Mouse (Mus musculus): ENCODE data around the gene Gas7. TPM values are rescaled to one million over a fixed set of nuclear protein-coding genes. Genes with fewer than 3 reads are reported as not detected.

Gene Gas7
- polyA plus RNA-seq, 1 experiment from 2014 or later, result 2.3 TPM

DNA sequence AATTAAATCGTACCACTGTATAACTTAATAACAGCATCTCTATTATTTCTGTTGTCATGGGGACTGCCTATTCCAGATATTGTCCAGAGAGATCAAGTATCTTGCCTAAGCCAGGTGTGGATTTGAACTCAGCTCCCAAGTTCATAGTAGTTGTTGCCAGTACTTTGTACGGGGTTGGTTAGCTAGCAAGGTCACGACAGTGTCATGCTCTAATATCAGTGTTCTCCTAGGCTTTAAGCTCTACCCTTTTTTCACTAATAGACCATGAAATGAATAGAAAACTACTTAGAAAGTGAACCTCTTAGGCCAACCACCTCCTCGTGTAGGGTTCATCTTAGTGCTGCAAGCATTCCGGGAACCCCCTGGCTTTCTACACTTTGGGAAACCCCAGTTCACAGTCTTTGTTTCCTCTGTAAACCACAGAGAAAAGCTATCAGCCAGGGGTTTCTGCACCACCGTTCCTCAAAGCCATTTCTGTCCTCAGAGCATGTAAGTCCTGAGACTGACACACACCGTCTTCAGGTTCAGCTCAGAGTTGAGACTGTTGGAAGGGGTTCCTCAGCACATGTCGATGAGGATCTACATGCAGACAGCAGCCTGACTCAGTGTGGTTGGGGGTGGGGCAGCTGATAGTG is 108.9 kb downstream of the Gas7 start:
- DNase-seq (ENCODE audit: low spot score) (no peak), ATAC-seq (replicated peaks; ENCODE audit: low FRiP score) (no peak)
- WGBS, result 45% methylated on average over 8 of the region's 8 CpGs
- H3K27me3 ChIP-seq (replicated peaks; ENCODE audit: control insufficient read depth, insufficient read depth, low read length), result no peaks in the 10 kb centered on the region
- H3K27ac ChIP-seq (ENCODE audit: low read depth, low read length), result no peak overlapping the region
- no peaks in the 10 kb centered on the region for H3K9me3 ChIP-seq (ENCODE audit: control insufficient read depth, low read length)
- no peaks in the 10 kb centered on the region for H3K36me3 ChIP-seq (ENCODE audit: control insufficient read depth, insufficient read depth, low read length)
- no peak overlapping the region for H3K4me2 ChIP-seq
- no peak overlapping the region for H3K9ac ChIP-seq (ENCODE audit: low read depth, low read length)
- H3K4me1 ChIP-seq (replicated peaks; ENCODE audit: control insufficient read depth, insufficient read depth, low read length), result peaks cover 30% of the 10 kb centered on the region
- H3K4me3 ChIP-seq (ENCODE audit: low read depth, low read length), result no peak overlapping the region

DNA sequence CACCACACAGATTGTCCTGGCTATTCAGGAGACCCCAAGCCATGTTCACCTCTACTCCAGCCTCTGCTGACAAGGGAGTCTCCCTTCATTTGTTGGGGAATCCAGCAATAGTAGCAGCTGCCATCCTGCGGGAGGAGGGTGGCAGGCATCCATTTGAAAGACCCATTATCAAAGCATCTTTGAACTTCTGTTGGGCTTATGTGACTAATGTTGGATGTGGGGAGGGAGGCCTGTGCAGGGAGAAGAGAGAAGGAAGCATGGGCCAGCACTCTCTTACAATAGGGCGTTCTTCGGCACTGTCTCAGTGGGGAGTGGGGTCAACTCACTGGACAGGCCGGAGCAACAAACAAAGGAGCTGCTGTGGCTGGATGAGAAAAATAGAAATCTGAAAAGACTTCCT is 110.3 kb downstream of the Gas7 start:
- Histone ChIP-seq H3K27ac (ENCODE audit: low read depth, low read length) (no peak overlapping the region), H3K9me3 (ENCODE audit: control insufficient read depth, low read length) (no peaks in the 10 kb centered on the region), H3K27me3 (replicated peaks; ENCODE audit: control insufficient read depth, insufficient read depth, low read length) (no peaks in the 10 kb centered on the region), H3K4me1 (replicated peaks; ENCODE audit: control insufficient read depth, insufficient read depth, low read length) (peaks cover 17% of the 10 kb centered on the region), H3K36me3 (ENCODE audit: control insufficient read depth, insufficient read depth, low read length) (no peaks in the 10 kb centered on the region), H3K4me2 (no peak overlapping the region), H3K4me3 (ENCODE audit: low read depth, low read length) (no peak overlapping the region), H3K9ac (ENCODE audit: low read depth, low read length) (no peak overlapping the region)
- no peak for ATAC-seq (replicated peaks; ENCODE audit: low FRiP score)
- 90% methylated on average over 4 of the region's 4 CpGs for whole genome bisulfite sequencing
- no peak for DNase-seq (ENCODE audit: low spot score)

DNA sequence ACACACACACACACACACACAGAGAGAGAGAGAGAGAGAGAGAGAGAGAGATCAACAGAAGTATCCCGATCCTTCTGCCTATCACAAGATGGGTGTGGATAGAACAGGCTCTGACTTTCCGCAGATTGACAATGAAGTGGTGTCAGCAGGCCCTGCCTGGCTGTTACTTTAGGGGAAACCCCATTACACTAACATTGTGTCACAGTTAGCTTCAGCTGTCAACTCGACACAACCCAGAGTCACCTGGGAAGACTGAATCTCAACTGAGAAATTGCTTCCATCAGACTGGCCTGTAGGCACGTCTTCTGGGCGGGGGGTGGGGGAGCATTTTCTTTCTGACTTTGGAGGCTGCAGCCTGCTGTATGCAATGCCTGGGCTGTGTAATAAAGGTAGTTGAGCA is 111.5 kb downstream of the Gas7 start:
- Histone ChIP-seq H3K4me3 (ENCODE audit: low read depth, low read length) (no peak overlapping the region), H3K4me2 (no peak overlapping the region), H3K9ac (ENCODE audit: low read depth, low read length) (no peak overlapping the region), H3K27me3 (replicated peaks; ENCODE audit: control insufficient read depth, insufficient read depth, low read length) (no peaks in the 10 kb centered on the region), H3K4me1 (replicated peaks; ENCODE audit: control insufficient read depth, insufficient read depth, low read length) (peaks cover 14% of the 10 kb centered on the region), H3K27ac (ENCODE audit: low read depth, low read length) (no peak overlapping the region), H3K36me3 (ENCODE audit: control insufficient read depth, insufficient read depth, low read length) (no peaks in the 10 kb centered on the region), H3K9me3 (ENCODE audit: control insufficient read depth, low read length) (no peaks in the 10 kb centered on the region)
- ATAC-seq (replicated peaks; ENCODE audit: low FRiP score) (no peak), DNase-seq (ENCODE audit: low spot score) (no peak)
- WGBS, result 70% methylated on average over 5 of the region's 5 CpGs

DNA sequence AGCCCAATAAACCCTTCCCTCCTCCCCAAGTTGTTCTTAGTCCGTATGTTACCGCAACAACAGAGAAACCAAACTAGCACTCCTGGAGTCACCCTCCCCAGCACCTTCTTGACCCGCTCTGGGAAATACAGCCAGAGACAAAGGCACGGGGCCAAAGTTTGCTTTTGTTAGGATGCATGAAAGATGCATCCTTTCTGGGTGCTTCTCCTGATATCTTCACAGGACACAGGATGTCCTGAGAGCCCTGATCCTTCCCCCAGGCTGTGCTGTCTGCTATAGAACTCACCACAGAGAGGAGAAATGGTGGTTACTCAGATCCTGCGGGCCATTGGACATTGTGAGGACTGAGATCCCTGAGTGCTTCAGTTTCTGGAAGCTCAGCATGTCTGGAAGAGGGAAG is 111.9 kb downstream of the Gas7 start:
- 65% methylated on average over 5 of the region's 5 CpGs for WGBS
- no peak for DNase-seq (ENCODE audit: low spot score)
- H3K4me3 ChIP-seq (ENCODE audit: low read depth, low read length), result no peak overlapping the region
- H3K27ac ChIP-seq (ENCODE audit: low read depth, low read length), result no peak overlapping the region
- H3K9me3 ChIP-seq (ENCODE audit: control insufficient read depth, low read length), result no peaks in the 10 kb centered on the region
- peaks cover 13% of the 10 kb centered on the region for H3K4me1 ChIP-seq (replicated peaks; ENCODE audit: control insufficient read depth, insufficient read depth, low read length)
- no peaks in the 10 kb centered on the region for H3K36me3 ChIP-seq (ENCODE audit: control insufficient read depth, insufficient read depth, low read length)
- H3K4me2 ChIP-seq, result no peak overlapping the region
- no peaks in the 10 kb centered on the region for H3K27me3 ChIP-seq (replicated peaks; ENCODE audit: control insufficient read depth, insufficient read depth, low read length)
- no peak overlapping the region for H3K9ac ChIP-seq (ENCODE audit: low read depth, low read length)
- no peak for ATAC-seq (replicated peaks; ENCODE audit: low FRiP score)

DNA sequence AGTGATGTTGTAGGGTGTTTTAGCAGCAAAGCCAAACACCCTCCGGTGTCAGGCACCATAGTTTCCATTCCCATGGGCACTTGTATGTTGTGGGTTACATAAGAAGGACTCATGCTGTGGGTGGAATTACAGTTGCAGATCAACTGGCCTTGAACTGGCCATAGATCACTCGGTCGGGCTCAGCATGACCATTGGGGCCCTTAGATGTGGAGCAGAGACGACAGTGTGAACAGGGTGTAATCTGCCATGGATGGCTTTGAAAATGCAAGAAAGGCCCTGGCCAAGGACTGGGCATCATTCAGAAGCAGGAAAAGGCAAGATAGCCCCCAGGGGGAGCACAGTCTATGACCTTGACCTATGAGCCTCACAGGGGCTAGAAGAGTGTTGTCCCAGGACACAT is 112.8 kb downstream of the Gas7 start:
- Histone ChIP-seq H3K4me2 (no peak overlapping the region), H3K9ac (ENCODE audit: low read depth, low read length) (no peak overlapping the region), H3K9me3 (ENCODE audit: control insufficient read depth, low read length) (no peaks in the 10 kb centered on the region), H3K27ac (ENCODE audit: low read depth, low read length) (no peak overlapping the region), H3K36me3 (ENCODE audit: control insufficient read depth, insufficient read depth, low read length) (no peaks in the 10 kb centered on the region), H3K4me3 (ENCODE audit: low read depth, low read length) (no peak overlapping the region), H3K27me3 (replicated peaks; ENCODE audit: control insufficient read depth, insufficient read depth, low read length) (no peaks in the 10 kb centered on the region), H3K4me1 (replicated peaks; ENCODE audit: control insufficient read depth, insufficient read depth, low read length) (peaks cover 5% of the 10 kb centered on the region; the same call in 1 of the 2 replicates)
- WGBS, result 85% methylated on average over 4 of the region's 4 CpGs
- DNase-seq (ENCODE audit: low spot score), result no peak
- no peak for ATAC-seq (replicated peaks; ENCODE audit: low FRiP score)

- Histone ChIP-seq H3K9me3 (ENCODE audit: control insufficient read depth, low read length) (no peaks in the 10 kb centered on the region), H3K9ac (ENCODE audit: low read depth, low read length) (no peak overlapping the region), H3K4me2 (no peak overlapping the region), H3K4me3 (ENCODE audit: low read depth, low read length) (no peak overlapping the region), H3K27me3 (replicated peaks; ENCODE audit: control insufficient read depth, insufficient read depth, low read length) (no peaks in the 10 kb centered on the region), H3K36me3 (ENCODE audit: control insufficient read depth, insufficient read depth, low read length) (no peaks in the 10 kb centered on the region), H3K27ac (ENCODE audit: low read depth, low read length) (no peak overlapping the region), H3K4me1 (replicated peaks; ENCODE audit: control insufficient read depth, insufficient read depth, low read length) (peaks cover 3% of the 10 kb centered on the region; the same call in 1 of the 2 replicates)
- ATAC-seq (replicated peaks; ENCODE audit: low FRiP score) (no peak), DNase-seq (ENCODE audit: low spot score) (no peak)
- 80% methylated on average over 5 of the region's 5 CpGs for WGBS
These were observed 113.6 kb downstream of the Gas7 start for GRCm38 (mm10) chr11:67568815-67569214.

DNA sequence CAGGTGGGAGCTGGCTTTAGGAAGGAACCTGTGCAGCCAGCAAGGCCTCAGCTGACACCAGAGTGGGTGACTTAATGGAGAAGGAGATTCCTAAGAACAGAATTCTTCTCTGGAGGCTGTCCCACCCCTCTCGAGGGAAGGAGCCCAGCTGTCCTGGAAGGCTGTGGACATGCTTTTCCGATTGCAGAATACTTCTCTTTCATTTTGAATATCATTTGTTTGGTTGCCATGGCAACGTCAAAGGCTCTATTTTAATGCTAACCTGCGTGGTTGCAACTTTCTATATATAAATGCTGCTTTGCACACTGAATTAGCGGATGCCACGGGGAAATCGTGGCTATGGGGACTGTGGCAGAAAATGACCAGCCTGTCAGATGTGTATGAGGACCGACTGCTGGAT is 115.7 kb downstream of the Gas7 start:
- H3K9me3 ChIP-seq (ENCODE audit: control insufficient read depth, low read length), result no peaks in the 10 kb centered on the region
- H3K36me3 ChIP-seq (ENCODE audit: control insufficient read depth, insufficient read depth, low read length), result no peaks in the 10 kb centered on the region
- no peak for DNase-seq (ENCODE audit: low spot score)
- no peaks in the 10 kb centered on the region for H3K27me3 ChIP-seq (replicated peaks; ENCODE audit: control insufficient read depth, insufficient read depth, low read length)
- peaks cover 3% of the 10 kb centered on the region; the same call in 1 of the 2 replicates for H3K4me1 ChIP-seq (replicated peaks; ENCODE audit: control insufficient read depth, insufficient read depth, low read length)
- H3K4me3 ChIP-seq (ENCODE audit: low read depth, low read length), result no peak overlapping the region
- no peak overlapping the region for H3K9ac ChIP-seq (ENCODE audit: low read depth, low read length)
- H3K27ac ChIP-seq (ENCODE audit: low read depth, low read length), result no peak overlapping the region
- WGBS, result 79% methylated on average over 8 of the region's 8 CpGs
- no peak overlapping the region for H3K4me2 ChIP-seq
- ATAC-seq (replicated peaks; ENCODE audit: low FRiP score), result no peak

- H3K36me3 ChIP-seq (ENCODE audit: control insufficient read depth, insufficient read depth, low read length), result no peaks in the 10 kb centered on the region
- no peaks in the 10 kb centered on the region; the same call in 1 of the 2 replicates for H3K4me1 ChIP-seq (replicated peaks; ENCODE audit: control insufficient read depth, insufficient read depth, low read length)
- no peaks in the 10 kb centered on the region for H3K9me3 ChIP-seq (ENCODE audit: control insufficient read depth, low read length)
- 84% methylated on average over 5 of the region's 5 CpGs for WGBS
- H3K4me2 ChIP-seq, result no peak overlapping the region
- H3K27me3 ChIP-seq (replicated peaks; ENCODE audit: control insufficient read depth, insufficient read depth, low read length), result no peaks in the 10 kb centered on the region
- H3K27ac ChIP-seq (ENCODE audit: low read depth, low read length), result no peak overlapping the region
- DNase-seq (ENCODE audit: low spot score) (no peak), ATAC-seq (replicated peaks; ENCODE audit: low FRiP score) (no peak)
- no peak overlapping the region for H3K9ac ChIP-seq (ENCODE audit: low read depth, low read length)
- no peak overlapping the region for H3K4me3 ChIP-seq (ENCODE audit: low read depth, low read length)
These were observed 119.1 kb downstream of the Gas7 start for GRCm38 (mm10) chr11:67574344-67574743.

GRCm38 (mm10) chr11:67577472-67577871 is 122.2 kb downstream of the Gas7 start:
- peaks cover 3% of the 10 kb centered on the region for H3K4me1 ChIP-seq (replicated peaks; ENCODE audit: control insufficient read depth, insufficient read depth, low read length)
- no peak overlapping the region for H3K9ac ChIP-seq (ENCODE audit: low read depth, low read length)
- ATAC-seq (replicated peaks; ENCODE audit: low FRiP score) (no peak), DNase-seq (ENCODE audit: low spot score) (no peak)
- H3K9me3 ChIP-seq (ENCODE audit: control insufficient read depth, low read length), result no peaks in the 10 kb centered on the region
- H3K27me3 ChIP-seq (replicated peaks; ENCODE audit: control insufficient read depth, insufficient read depth, low read length), result no peaks in the 10 kb centered on the region
- no peak overlapping the region for H3K4me3 ChIP-seq (ENCODE audit: low read depth, low read length)
- H3K27ac ChIP-seq (ENCODE audit: low read depth, low read length), result no peak overlapping the region
- WGBS, result 72% methylated on average over 5 of the region's 5 CpGs
- no peak overlapping the region for H3K4me2 ChIP-seq
- H3K36me3 ChIP-seq (ENCODE audit: control insufficient read depth, insufficient read depth, low read length), result no peaks in the 10 kb centered on the region
